Mouse (Mus musculus): ENCODE results near the gene Notch3.

- TF ChIP-seq CTCF (IDR thresholded peaks at IDR 0.05; ENCODE audit: low read depth, low read length) (no peak), POLR2A (IDR thresholded peaks at IDR 0.05; ENCODE audit: insufficient read depth, low read length) (no peak)
Observed at GRCm38 (mm10) chr17:32173166-32173565, 6.5 kb upstream of the Notch3 start.
